Mouse (Mus musculus) limb, embryonic 12.5 days (tissue): ENCODE results near the gene St3gal3. TPM values are rescaled to one million over a fixed set of nuclear protein-coding genes. Genes with fewer than 3 reads are reported as not detected.

Experiments used
- ATAC-seq: fragments of 200-750 bp; cut with Nextera tagmentation; 2 replicates; pipeline ENCODE4 v1.8.0; 2017; ENCODE audit warnings: low read depth, moderate TSS enrichment; ENCODE audit not compliant: insufficient number of reproducible peaks, insufficient read depth, low FRiP score, low TSS enrichment
- H3K27ac ChIP-seq: fragments of 300-500 bp; sonication (generic); 2 replicates; pipeline ENCODE4 v1.5.1; 2016; ENCODE audit warnings: mild to moderate bottlenecking, moderate library complexity
- H3K27me3 ChIP-seq: fragments of 300-500 bp; sonication (generic); 2 replicates; pipeline ENCODE4 v1.6.1; 2016; ENCODE audit warnings: mild to moderate bottlenecking, moderate library complexity
- H3K36me3 ChIP-seq: fragments of 300-500 bp; sonication (generic); 2 replicates; pipeline ENCODE4 v1.6.1; 2016; ENCODE audit warnings: mild to moderate bottlenecking, moderate library complexity
- H3K4me1 ChIP-seq: fragments of 300-500 bp; sonication (generic); replicated peaks from 2 replicates; pipeline ENCODE4 v1.6.1; 2016
- H3K4me2 ChIP-seq: fragments of 300-500 bp; sonication (generic); 2 replicates; pipeline ENCODE4 v1.6.1; 2016; ENCODE audit warnings: mild to moderate bottlenecking, moderate library complexity
- H3K4me3 ChIP-seq: fragments of 300-500 bp; sonication (generic); replicated peaks from 2 replicates; pipeline ENCODE4 v1.5.1; 2016; ENCODE audit warnings: mild to moderate bottlenecking
- H3K9ac ChIP-seq: fragments of 300-500 bp; sonication (generic); replicated peaks from 2 replicates; pipeline ENCODE4 v1.6.1; 2016; ENCODE audit warnings: mild to moderate bottlenecking, moderate library complexity
- H3K9me3 ChIP-seq: fragments of 300-500 bp; sonication (generic); 2 replicates; pipeline ENCODE4 v1.6.1; 2016; ENCODE audit warnings: mild to moderate bottlenecking, moderate library complexity
- WGBS: fragments of 180-500 bp; shearing (Covaris S2); methylation state at CpG from one replicate; pipeline ENCODE4 v1.1.7; 2016; 5-methylcytosine and 5-hydroxymethylcytosine counted together
- polyA plus RNA-seq: library from polyadenylated mRNA; unstranded; fragments of >200 nt; fragmentation: Nextera tagmentation; extraction: Ambion mirVana; gene quantifications from 2 replicates; pipeline ENCODE4 v1.2.1, GENCODE M21; 2016

Gene St3gal3
- polyA plus RNA-seq, 1 experiment from 2014 or later = 12.1 TPM

DNA sequence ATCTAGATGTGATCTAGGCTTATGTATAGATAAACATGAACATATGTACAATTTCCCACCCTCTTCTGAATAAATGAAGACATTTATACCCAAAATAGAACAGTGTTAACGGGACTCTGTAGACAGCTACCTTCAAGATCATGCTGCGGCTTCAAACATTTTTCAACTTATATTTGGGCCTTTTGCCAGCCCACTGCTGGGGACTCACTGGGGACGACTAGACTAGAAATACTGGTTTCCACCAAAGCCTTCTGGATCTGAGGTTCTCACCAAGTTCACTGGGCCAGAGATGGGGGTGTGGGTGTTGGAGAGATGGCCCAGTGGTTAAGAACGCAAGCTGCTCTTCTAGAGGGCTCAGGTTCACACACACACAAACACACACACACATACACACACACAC lies 49.7 kb downstream of the St3gal3 start:
- Histone ChIP-seq H3K27ac (no peak overlapping the region), H3K9ac (no peak overlapping the region), H3K9me3 (no peaks in the 10 kb centered on the region), H3K4me2 (no peak overlapping the region), H3K4me3 (no peak overlapping the region), H3K4me1 (peaks cover 6% of the 10 kb centered on the region), H3K27me3 (no peaks in the 10 kb centered on the region), H3K36me3 (no peaks in the 10 kb centered on the region)
- WGBS = 71% methylated on average over 4 of the region's 4 CpGs
- ATAC-seq = no peak

- H3K9me3 ChIP-seq = no peaks in the 10 kb centered on the region
- H3K4me3 ChIP-seq = no peak overlapping the region
- H3K27ac ChIP-seq = no peak overlapping the region
- H3K36me3 ChIP-seq = no peaks in the 10 kb centered on the region
- no peak overlapping the region for H3K9ac ChIP-seq
- H3K27me3 ChIP-seq = no peaks in the 10 kb centered on the region
- 38% methylated on average over 14 of the region's 14 CpGs for WGBS
- ATAC-seq = peak; percentile 72
- peak overlapping the region; percentile 17; the same call in 1 of the 2 replicates for H3K4me2 ChIP-seq
- H3K4me1 ChIP-seq = peaks cover 11% of the 10 kb centered on the region
Observed at GRCm38 (mm10) chr4:118083217-118083951, 51.3 kb downstream of the St3gal3 start.

- peaks cover 22% of the 10 kb centered on the region for H3K4me1 ChIP-seq
- 83% methylated on average over 18 of the region's 18 CpGs for WGBS
- ATAC-seq = no peak
Observed at GRCm38 (mm10) chr4:118081608-118082331, 52.9 kb downstream of the St3gal3 start.

DNA sequence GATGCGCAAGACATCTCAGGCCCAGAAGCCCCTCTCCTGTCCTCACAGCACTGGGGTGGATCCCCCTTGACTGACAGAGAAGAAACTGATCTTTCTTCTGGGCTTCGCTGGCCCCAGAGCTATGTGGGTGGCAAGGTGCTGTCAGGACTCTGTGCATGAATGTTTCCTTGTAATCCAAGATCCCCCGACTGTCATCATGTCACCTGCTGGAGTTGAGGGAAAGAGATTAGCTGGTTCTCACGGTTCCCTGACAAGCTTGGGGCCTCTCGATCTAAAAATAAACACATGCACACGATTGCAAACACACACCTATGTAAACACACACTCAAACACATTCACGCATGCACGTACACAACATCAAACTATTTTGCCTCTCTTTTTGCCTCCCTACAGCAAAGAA lies 54.2 kb downstream of the St3gal3 start:
- Histone ChIP-seq H3K9me3 (no peaks in the 10 kb centered on the region), H3K27me3 (no peaks in the 10 kb centered on the region), H3K27ac (no peak overlapping the region), H3K9ac (no peak overlapping the region), H3K36me3 (no peaks in the 10 kb centered on the region), H3K4me2 (no peak overlapping the region), H3K4me1 (peaks cover 22% of the 10 kb centered on the region), H3K4me3 (no peak overlapping the region)
- no peak for ATAC-seq
- 70% methylated on average over 8 of the region's 8 CpGs for WGBS

More at GRCm38 (mm10) chr4:118081608-118082331, 52.9 kb downstream of the St3gal3 start:
- no peak overlapping the region for H3K4me3 ChIP-seq
- no peaks in the 10 kb centered on the region for H3K27me3 ChIP-seq
- no peak overlapping the region for H3K9ac ChIP-seq
- no peaks in the 10 kb centered on the region for H3K9me3 ChIP-seq
- no peak overlapping the region for H3K4me2 ChIP-seq
- no peak overlapping the region for H3K27ac ChIP-seq
- H3K36me3 ChIP-seq = no peaks in the 10 kb centered on the region

GRCm38 (mm10) chr4:118079195-118079594 lies 55.5 kb downstream of the St3gal3 start:
- no peak overlapping the region; the same call in 1 of the 2 replicates for H3K27ac ChIP-seq
- no peak overlapping the region for H3K9ac ChIP-seq
- H3K4me2 ChIP-seq = no peak overlapping the region
- H3K4me3 ChIP-seq = no peak overlapping the region
- H3K27me3 ChIP-seq = no peaks in the 10 kb centered on the region
- H3K36me3 ChIP-seq = no peaks in the 10 kb centered on the region
- ATAC-seq = no peak
- WGBS = 86% methylated on average over 8 of the region's 8 CpGs
- H3K9me3 ChIP-seq = 0 out of 2 replicates have a peak, but pooled peaks cover 3% of the 10 kb centered on the region
- H3K4me1 ChIP-seq = peaks cover 22% of the 10 kb centered on the region

GRCm38 (mm10) chr4:118078576-118078975 lies 56.1 kb downstream of the St3gal3 start:
- Histone ChIP-seq H3K36me3 (no peaks in the 10 kb centered on the region), H3K4me1 (peaks cover 22% of the 10 kb centered on the region), H3K27ac (peak overlapping the region; percentile 59; the same call in 1 of the 2 replicates), H3K27me3 (no peaks in the 10 kb centered on the region), H3K9ac (no peak overlapping the region), H3K4me3 (no peak overlapping the region), H3K9me3 (0 out of 2 replicates have a peak, but pooled peaks cover 5% of the 10 kb centered on the region), H3K4me2 (no peak overlapping the region)
- ATAC-seq = no peak
- WGBS = 95% methylated on average over 9 of the region's 9 CpGs

DNA sequence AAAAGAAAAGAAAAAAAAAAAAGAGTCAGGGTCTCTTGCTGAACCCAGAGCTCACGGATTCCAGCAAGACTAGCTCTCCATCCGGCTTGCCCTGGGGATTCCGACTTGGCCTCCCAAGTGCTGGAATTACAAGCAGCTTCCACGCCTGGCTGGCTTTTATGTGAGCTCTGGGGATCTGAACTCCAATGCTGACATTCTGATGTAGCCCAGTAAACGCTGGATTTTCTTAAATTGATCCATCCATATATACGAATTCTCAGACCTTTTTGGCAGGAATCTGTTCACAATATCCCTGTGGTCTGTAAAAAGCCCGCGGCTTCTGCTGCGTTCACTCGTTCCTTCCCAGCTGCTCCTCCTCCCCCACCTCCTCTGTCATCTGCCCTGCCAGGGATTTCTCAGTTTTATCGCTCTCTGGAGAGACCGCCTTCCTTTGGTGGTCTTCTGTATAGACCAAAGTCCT lies 57.4 kb downstream of the St3gal3 start:
- peak overlapping the region; percentile 54 for H3K27ac ChIP-seq
- H3K9ac ChIP-seq = no peak overlapping the region
- H3K9me3 ChIP-seq = 0 out of 2 replicates have a peak, but pooled peaks cover 5% of the 10 kb centered on the region
- H3K36me3 ChIP-seq = no peaks in the 10 kb centered on the region
- peak overlapping the region; percentile 1; the same call in 1 of the 2 replicates for H3K4me2 ChIP-seq
- 19% methylated on average over 12 of the region's 12 CpGs for WGBS
- no peaks in the 10 kb centered on the region for H3K27me3 ChIP-seq
- H3K4me3 ChIP-seq = no peak overlapping the region
- H3K4me1 ChIP-seq = peaks cover 18% of the 10 kb centered on the region
- peak; percentile 48; the same call in 1 of the 2 replicates for ATAC-seq

- Histone ChIP-seq H3K27ac (peak overlapping the region; percentile 20; the same call in 1 of the 2 replicates), H3K36me3 (no peaks in the 10 kb centered on the region), H3K9me3 (0 out of 2 replicates have a peak, but pooled peaks cover 5% of the 10 kb centered on the region), H3K9ac (no peak overlapping the region), H3K4me1 (peaks cover 24% of the 10 kb centered on the region), H3K4me2 (no peak overlapping the region), H3K27me3 (no peaks in the 10 kb centered on the region), H3K4me3 (no peak overlapping the region)
- no peak for ATAC-seq
- 96% methylated on average over 1 of the region's 1 CpGs for WGBS
Observed at GRCm38 (mm10) chr4:118076648-118077047, 58.1 kb downstream of the St3gal3 start.

DNA sequence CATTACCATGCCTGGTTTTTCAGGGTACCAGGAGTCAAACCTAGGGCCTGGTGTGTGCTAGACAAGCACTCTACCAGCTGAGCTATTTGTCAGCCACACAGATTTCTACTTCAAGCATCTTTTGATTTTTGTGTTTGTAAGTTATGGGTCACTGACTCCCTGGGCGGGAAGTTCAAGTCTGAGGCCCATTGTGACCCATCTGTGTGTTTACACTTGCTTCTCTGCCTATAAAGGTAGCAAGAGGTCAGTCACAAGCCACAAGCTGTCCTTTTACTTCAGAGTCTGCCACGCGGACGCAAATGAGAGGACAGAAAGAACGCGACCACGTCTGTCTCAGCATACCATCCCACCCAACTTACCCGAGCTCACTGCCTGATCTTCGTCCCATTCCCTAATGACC lies 59.4 kb downstream of the St3gal3 start:
- Histone ChIP-seq H3K4me2 (no peak overlapping the region), H3K27ac (no peak overlapping the region), H3K27me3 (no peaks in the 10 kb centered on the region), H3K4me3 (no peak overlapping the region), H3K36me3 (no peaks in the 10 kb centered on the region), H3K4me1 (peaks cover 30% of the 10 kb centered on the region), H3K9me3 (0 out of 2 replicates have a peak, but pooled peaks cover 5% of the 10 kb centered on the region), H3K9ac (no peak overlapping the region)
- 89% methylated on average over 9 of the region's 9 CpGs for WGBS
- no peak for ATAC-seq

DNA sequence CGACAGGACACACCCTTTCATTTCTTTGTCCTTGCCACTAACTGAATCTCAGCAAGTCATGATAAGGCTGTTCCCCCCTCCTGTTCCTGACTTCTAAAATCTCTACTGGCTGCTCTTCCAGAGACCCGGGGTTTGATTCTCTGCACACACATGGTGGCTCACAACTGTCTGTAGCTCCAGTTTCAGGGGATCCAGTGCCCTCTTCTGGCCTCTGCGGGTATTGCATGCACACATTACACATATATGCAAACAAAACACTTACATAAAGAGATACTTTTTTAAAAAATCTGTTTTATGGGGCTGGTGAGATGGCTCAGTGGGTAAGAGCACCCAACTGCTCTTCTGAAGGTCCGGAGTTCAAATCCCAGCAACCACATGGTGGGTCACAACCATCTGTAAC lies 60.5 kb downstream of the St3gal3 start:
- Histone ChIP-seq H3K4me1 (peaks cover 31% of the 10 kb centered on the region), H3K4me3 (no peak overlapping the region), H3K4me2 (no peak overlapping the region), H3K9ac (no peak overlapping the region), H3K27me3 (no peaks in the 10 kb centered on the region), H3K9me3 (0 out of 2 replicates have a peak, but pooled peaks cover 5% of the 10 kb centered on the region), H3K27ac (no peak overlapping the region), H3K36me3 (no peaks in the 10 kb centered on the region)
- no peak for ATAC-seq
- WGBS = 91% methylated on average over 4 of the region's 4 CpGs

- H3K4me1 ChIP-seq = peaks cover 28% of the 10 kb centered on the region
- ATAC-seq = no peak
- H3K4me2 ChIP-seq = no peak overlapping the region
- H3K9me3 ChIP-seq = 0 out of 2 replicates have a peak, but pooled peaks cover 5% of the 10 kb centered on the region
- 0 out of 2 replicates have a peak overlapping the region, but pooled peaks have one; percentile 23 for H3K27ac ChIP-seq
- H3K27me3 ChIP-seq = no peaks in the 10 kb centered on the region
- no peak overlapping the region for H3K4me3 ChIP-seq
- WGBS = 72% methylated on average over 6 of the region's 6 CpGs
- no peak overlapping the region for H3K9ac ChIP-seq
- no peaks in the 10 kb centered on the region for H3K36me3 ChIP-seq
Observed at GRCm38 (mm10) chr4:118073128-118073527, 61.6 kb downstream of the St3gal3 start.
